Mouse (Mus musculus) forebrain, embryonic 12.5 days (tissue): Measurements from ENCODE around the gene Cntn1. TPM values are rescaled to one million over a fixed set of nuclear protein-coding genes. Genes with fewer than 3 reads are reported as not detected.
A peak's percentile ranks its signal among the peaks of the same experiment; 100 is the strongest.

Experiments
- ATAC-seq: fragments of 200-750 bp; cut with Nextera tagmentation; 2 replicates; pipeline ENCODE4 v1.8.0; 2017; ENCODE audit warnings: moderate TSS enrichment; ENCODE audit not compliant: low FRiP score
- H3K27ac ChIP-seq: fragments of 300-500 bp; sonication (generic); 2 replicates; pipeline ENCODE4 v1.5.1; 2016; ENCODE audit warnings: mild to moderate bottlenecking
- H3K27me3 ChIP-seq: fragments of 300-500 bp; sonication (generic); 2 replicates; pipeline ENCODE4 v1.6.1; 2016; ENCODE audit warnings: mild to moderate bottlenecking
- H3K36me3 ChIP-seq: fragments of 300-500 bp; sonication (generic); replicated peaks from 2 replicates; pipeline ENCODE4 v1.6.1; 2016; ENCODE audit warnings: mild to moderate bottlenecking
- H3K4me1 ChIP-seq: fragments of 300-500 bp; sonication (generic); 2 replicates; pipeline ENCODE4 v1.6.1; 2016
- H3K4me2 ChIP-seq: fragments of 300-500 bp; sonication (generic); 2 replicates; pipeline ENCODE4 v1.6.1; 2016; ENCODE audit warnings: mild to moderate bottlenecking, moderate library complexity
- H3K4me3 ChIP-seq: fragments of 300-500 bp; sonication (generic); replicated peaks from 2 replicates; pipeline ENCODE4 v1.5.1; 2016; ENCODE audit warnings: mild to moderate bottlenecking
- H3K9ac ChIP-seq: fragments of 300-500 bp; sonication (generic); 2 replicates; pipeline ENCODE4 v1.6.1; 2016; ENCODE audit warnings: mild to moderate bottlenecking
- H3K9me3 ChIP-seq: fragments of 300-500 bp; sonication (generic); 2 replicates; pipeline ENCODE4 v1.6.1; 2016
- WGBS: fragments of 180-500 bp; shearing (Covaris S2); methylation state at CpG from one replicate; pipeline ENCODE4 v1.1.7; 2016; 5-methylcytosine and 5-hydroxymethylcytosine counted together
- polyA plus RNA-seq: library from polyadenylated mRNA; unstranded; fragments of >200 nt; fragmentation: Nextera tagmentation; extraction: Ambion mirVana; gene quantifications from 2 replicates; pipeline ENCODE4 v1.2.1, GENCODE M21; 2016

The Cntn1 gene
- polyA plus RNA-seq, 1 experiment from 2014 or later: 4.4 TPM

- no peak overlapping the region for H3K4me3 ChIP-seq
- H3K9me3 ChIP-seq: no peaks in the 10 kb centered on the region
- no peaks in the 10 kb centered on the region for H3K4me1 ChIP-seq
- no peaks in the 10 kb centered on the region for H3K36me3 ChIP-seq
- H3K9ac ChIP-seq: no peak overlapping the region
- no peak for ATAC-seq
- WGBS: 43% methylated on average over 3 of the region's 3 CpGs
- H3K27me3 ChIP-seq: no peaks in the 10 kb centered on the region
- H3K4me2 ChIP-seq: no peak overlapping the region
- H3K27ac ChIP-seq: no peak overlapping the region
Observed at GRCm38 (mm10) chr15:92079416-92079815, 28.5 kb downstream of the Cntn1 start.

GRCm38 (mm10) chr15:92085876-92086275 lies 34.9 kb downstream of the Cntn1 start:
- Histone ChIP-seq H3K4me1 (peaks cover 15% of the 10 kb centered on the region), H3K9ac (no peak overlapping the region), H3K4me2 (no peak overlapping the region), H3K9me3 (no peaks in the 10 kb centered on the region), H3K27me3 (no peaks in the 10 kb centered on the region), H3K27ac (peak overlapping the region; percentile 43; the same call in 1 of the 2 replicates), H3K36me3 (no peaks in the 10 kb centered on the region), H3K4me3 (no peak overlapping the region)
- WGBS: 11% methylated on average over 1 of the region's 1 CpGs
- 0 out of 2 replicates have a peak, but pooled peaks have one; percentile 25 for ATAC-seq

GRCm38 (mm10) chr15:92087691-92088286 lies 36.8 kb downstream of the Cntn1 start:
- Histone ChIP-seq H3K27me3 (no peaks in the 10 kb centered on the region), H3K27ac (peak overlapping the region; percentile 54; the same call in 1 of the 2 replicates), H3K4me1 (peaks cover 15% of the 10 kb centered on the region), H3K9ac (no peak overlapping the region), H3K4me3 (no peak overlapping the region), H3K36me3 (no peaks in the 10 kb centered on the region), H3K4me2 (no peak overlapping the region), H3K9me3 (no peaks in the 10 kb centered on the region)
- WGBS: 5% methylated on average over 6 of the region's 6 CpGs
- ATAC-seq: peak; percentile 69

GRCm38 (mm10) chr15:92090787-92091186 lies 39.8 kb downstream of the Cntn1 start:
- Histone ChIP-seq H3K9me3 (no peaks in the 10 kb centered on the region), H3K9ac (no peak overlapping the region), H3K4me2 (no peak overlapping the region), H3K27ac (no peak overlapping the region), H3K36me3 (no peaks in the 10 kb centered on the region), H3K27me3 (no peaks in the 10 kb centered on the region), H3K4me1 (peaks cover 12% of the 10 kb centered on the region), H3K4me3 (no peak overlapping the region)
- ATAC-seq: no peak
- WGBS: 84% methylated on average over 6 of the region's 6 CpGs

- H3K9me3 ChIP-seq: no peaks in the 10 kb centered on the region
- H3K27ac ChIP-seq: no peak overlapping the region
- no peak overlapping the region for H3K4me2 ChIP-seq
- H3K4me1 ChIP-seq: peaks cover 10% of the 10 kb centered on the region
- H3K4me3 ChIP-seq: no peak overlapping the region
- H3K36me3 ChIP-seq: no peaks in the 10 kb centered on the region
- H3K9ac ChIP-seq: no peak overlapping the region
- 79% methylated on average over 3 of the region's 3 CpGs for WGBS
- no peak for ATAC-seq
- no peaks in the 10 kb centered on the region for H3K27me3 ChIP-seq
Observed at GRCm38 (mm10) chr15:92092041-92092440, 41.1 kb downstream of the Cntn1 start.

- no peak overlapping the region for H3K9ac ChIP-seq
- H3K9me3 ChIP-seq: no peaks in the 10 kb centered on the region
- no peak overlapping the region for H3K4me2 ChIP-seq
- WGBS: 65% methylated on average over 5 of the region's 5 CpGs
- H3K4me1 ChIP-seq: no peaks in the 10 kb centered on the region
- H3K27me3 ChIP-seq: no peaks in the 10 kb centered on the region
- no peaks in the 10 kb centered on the region for H3K36me3 ChIP-seq
- no peak for ATAC-seq
- no peak overlapping the region for H3K4me3 ChIP-seq
- H3K27ac ChIP-seq: no peak overlapping the region
Observed at GRCm38 (mm10) chr15:92099410-92100174, 48.6 kb downstream of the Cntn1 start.

GRCm38 (mm10) chr15:92101956-92102355 lies 51.0 kb downstream of the Cntn1 start:
- Histone ChIP-seq H3K4me3 (no peak overlapping the region), H3K9ac (no peak overlapping the region), H3K4me2 (no peak overlapping the region), H3K36me3 (no peaks in the 10 kb centered on the region), H3K9me3 (no peaks in the 10 kb centered on the region), H3K27me3 (no peaks in the 10 kb centered on the region), H3K27ac (no peak overlapping the region), H3K4me1 (no peaks in the 10 kb centered on the region)
- ATAC-seq: no peak
- 82% methylated on average over 9 of the region's 9 CpGs for WGBS

GRCm38 (mm10) chr15:92112455-92112854 lies 61.5 kb downstream of the Cntn1 start:
- Histone ChIP-seq H3K27ac (no peak overlapping the region), H3K36me3 (no peaks in the 10 kb centered on the region), H3K9me3 (no peaks in the 10 kb centered on the region), H3K4me1 (peaks cover 4% of the 10 kb centered on the region; the same call in 1 of the 2 replicates), H3K4me2 (no peak overlapping the region), H3K27me3 (no peaks in the 10 kb centered on the region), H3K9ac (no peak overlapping the region), H3K4me3 (no peak overlapping the region)
- ATAC-seq: no peak

GRCm38 (mm10) chr15:92132936-92133335 lies 82.0 kb downstream of the Cntn1 start:
- no peak overlapping the region for H3K27ac ChIP-seq
- 76% methylated on average over 3 of the region's 3 CpGs for WGBS
- no peaks in the 10 kb centered on the region for H3K27me3 ChIP-seq
- no peak overlapping the region for H3K9ac ChIP-seq
- H3K9me3 ChIP-seq: no peaks in the 10 kb centered on the region
- no peak overlapping the region for H3K4me2 ChIP-seq
- ATAC-seq: no peak
- H3K4me1 ChIP-seq: no peaks in the 10 kb centered on the region
- no peak overlapping the region for H3K4me3 ChIP-seq
- H3K36me3 ChIP-seq: no peaks in the 10 kb centered on the region

GRCm38 (mm10) chr15:92134254-92134653 lies 83.3 kb downstream of the Cntn1 start:
- Histone ChIP-seq H3K9me3 (no peaks in the 10 kb centered on the region), H3K4me2 (no peak overlapping the region), H3K9ac (no peak overlapping the region), H3K27me3 (no peaks in the 10 kb centered on the region), H3K27ac (no peak overlapping the region), H3K36me3 (no peaks in the 10 kb centered on the region), H3K4me3 (no peak overlapping the region), H3K4me1 (no peaks in the 10 kb centered on the region)
- ATAC-seq: no peak
- WGBS: 84% methylated on average over 9 of the region's 9 CpGs

- no peaks in the 10 kb centered on the region for H3K9me3 ChIP-seq
- H3K4me1 ChIP-seq: no peaks in the 10 kb centered on the region
- H3K27ac ChIP-seq: no peak overlapping the region
- H3K9ac ChIP-seq: no peak overlapping the region
- ATAC-seq: no peak
- H3K4me3 ChIP-seq: no peak overlapping the region
- H3K36me3 ChIP-seq: no peaks in the 10 kb centered on the region
- H3K27me3 ChIP-seq: no peaks in the 10 kb centered on the region
- WGBS: 74% methylated on average over 6 of the region's 6 CpGs
- H3K4me2 ChIP-seq: no peak overlapping the region
Observed at GRCm38 (mm10) chr15:92137026-92137425, 86.1 kb downstream of the Cntn1 start.

GRCm38 (mm10) chr15:92141972-92142371 lies 91.0 kb downstream of the Cntn1 start:
- WGBS: 81% methylated on average over 4 of the region's 4 CpGs
- ATAC-seq: no peak
- H3K27me3 ChIP-seq: no peaks in the 10 kb centered on the region
- no peak overlapping the region for H3K9ac ChIP-seq
- H3K9me3 ChIP-seq: no peaks in the 10 kb centered on the region
- H3K4me3 ChIP-seq: no peak overlapping the region
- H3K4me1 ChIP-seq: no peaks in the 10 kb centered on the region
- H3K36me3 ChIP-seq: no peaks in the 10 kb centered on the region
- H3K4me2 ChIP-seq: no peak overlapping the region
- H3K27ac ChIP-seq: no peak overlapping the region

- H3K36me3 ChIP-seq: no peaks in the 10 kb centered on the region
- H3K27me3 ChIP-seq: no peaks in the 10 kb centered on the region
- no peak for ATAC-seq
- 29% methylated on average over 2 of the region's 2 CpGs for WGBS
- no peak overlapping the region for H3K9ac ChIP-seq
- H3K4me1 ChIP-seq: peaks cover 2% of the 10 kb centered on the region; the same call in 1 of the 2 replicates
- H3K4me2 ChIP-seq: no peak overlapping the region
- H3K9me3 ChIP-seq: no peaks in the 10 kb centered on the region
- H3K4me3 ChIP-seq: no peak overlapping the region
- H3K27ac ChIP-seq: no peak overlapping the region
Observed at GRCm38 (mm10) chr15:92154921-92155320, 104.0 kb downstream of the Cntn1 start.
